Mouse (Mus musculus): ENCODE data around the gene Faim2. TPM values are rescaled to one million over a fixed set of nuclear protein-coding genes. Genes with fewer than 3 reads are reported as not detected.
A peak's percentile ranks its signal among the peaks of the same experiment; 100 is the strongest.

The Faim2 gene
- polyA plus RNA-seq, 1 experiment from 2014 or later = 0.81 TPM

DNA sequence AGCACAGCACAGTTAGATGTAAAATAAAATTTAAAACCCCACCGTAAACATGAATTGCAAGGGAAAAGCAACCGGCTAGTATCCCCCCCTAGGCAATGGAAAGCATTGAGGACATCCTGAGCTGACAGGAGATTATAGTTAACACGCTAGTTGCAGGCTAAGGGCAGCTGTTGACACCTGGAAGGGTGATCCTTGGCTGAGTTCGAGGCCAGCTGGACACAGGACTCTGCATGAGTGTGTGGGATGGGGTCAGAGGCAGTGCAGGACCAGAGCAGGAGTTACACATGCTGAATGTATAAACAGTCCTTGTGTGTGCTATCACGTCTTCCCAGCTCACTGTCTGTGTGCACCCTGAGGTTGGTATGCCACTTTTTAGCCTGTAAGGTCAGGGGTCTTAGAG lies 24.7 kb downstream of the Faim2 start:
- Histone ChIP-seq H3K4me2 (replicated peaks; ENCODE audit: low read depth) (no peak overlapping the region), H3K4me3 (ENCODE audit: low read depth, low read length) (no peak overlapping the region), H3K9ac (ENCODE audit: low read length) (no peak overlapping the region), H3K36me3 (ENCODE audit: control insufficient read depth, insufficient read depth, low read length) (no peaks in the 10 kb centered on the region), H3K27ac (replicated peaks) (no peak overlapping the region), H3K9me3 (ENCODE audit: control insufficient read depth, low read length) (no peaks in the 10 kb centered on the region), H3K4me1 (replicated peaks; ENCODE audit: control insufficient read depth, insufficient read depth) (peaks cover 2% of the 10 kb centered on the region; the same call in 1 of the 2 replicates), H3K27me3 (ENCODE audit: control insufficient read depth, insufficient read depth, low read length) (no peaks in the 10 kb centered on the region)
- no peak for DNase-seq (ENCODE audit: low spot score)
- 59% methylated on average over 5 of the region's 5 CpGs for WGBS
- no peak for ATAC-seq (ENCODE audit: low FRiP score, low TSS enrichment)
- no peak for TF ChIP-seq CTCF (IDR thresholded peaks at IDR 0.05; ENCODE audit: low read depth)
- no peak for TF ChIP-seq EP300 (optimal IDR thresholded peaks at IDR 0.05)

DNA sequence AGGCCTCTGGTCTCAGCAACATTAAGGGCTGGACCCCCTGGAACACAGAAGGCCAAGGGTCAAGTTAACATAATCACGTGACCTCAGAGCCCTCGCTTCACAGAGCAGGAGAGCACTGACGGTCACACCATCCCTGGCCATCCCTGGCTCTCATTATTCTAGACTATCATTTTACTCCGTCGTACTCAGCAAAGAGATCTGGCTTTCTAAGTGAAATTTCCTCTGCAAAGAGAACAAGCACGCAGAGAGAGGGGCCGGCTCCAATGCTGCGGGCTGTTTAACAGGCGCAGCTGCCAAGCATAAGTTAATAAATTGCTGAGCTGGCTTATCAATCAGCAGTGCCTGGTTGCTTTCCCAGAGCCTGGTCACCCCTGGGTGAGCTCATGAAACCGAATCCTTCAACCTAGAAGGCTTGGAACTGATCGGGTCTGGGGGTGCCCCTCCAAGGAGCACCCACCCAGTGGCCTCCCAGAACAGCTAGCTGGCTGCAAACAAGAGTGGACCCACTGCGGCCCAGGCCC lies 25.6 kb downstream of the Faim2 start:
- Histone ChIP-seq H3K36me3 (ENCODE audit: control insufficient read depth, insufficient read depth, low read length) (no peaks in the 10 kb centered on the region), H3K9me3 (ENCODE audit: control insufficient read depth, low read length) (no peaks in the 10 kb centered on the region), H3K27ac (replicated peaks) (no peak overlapping the region), H3K27me3 (ENCODE audit: control insufficient read depth, insufficient read depth, low read length) (no peaks in the 10 kb centered on the region), H3K4me3 (ENCODE audit: low read depth, low read length) (no peak overlapping the region), H3K9ac (ENCODE audit: low read length) (no peak overlapping the region), H3K4me2 (replicated peaks; ENCODE audit: low read depth) (no peak overlapping the region), H3K4me1 (replicated peaks; ENCODE audit: control insufficient read depth, insufficient read depth) (peaks cover 2% of the 10 kb centered on the region; the same call in 1 of the 2 replicates)
- ATAC-seq (ENCODE audit: low FRiP score, low TSS enrichment) (no peak), DNase-seq (ENCODE audit: low spot score) (no peak)
- TF ChIP-seq CTCF (IDR thresholded peaks at IDR 0.05; ENCODE audit: low read depth) = no peak
- WGBS = 29% methylated on average over 12 of the region's 12 CpGs

DNA sequence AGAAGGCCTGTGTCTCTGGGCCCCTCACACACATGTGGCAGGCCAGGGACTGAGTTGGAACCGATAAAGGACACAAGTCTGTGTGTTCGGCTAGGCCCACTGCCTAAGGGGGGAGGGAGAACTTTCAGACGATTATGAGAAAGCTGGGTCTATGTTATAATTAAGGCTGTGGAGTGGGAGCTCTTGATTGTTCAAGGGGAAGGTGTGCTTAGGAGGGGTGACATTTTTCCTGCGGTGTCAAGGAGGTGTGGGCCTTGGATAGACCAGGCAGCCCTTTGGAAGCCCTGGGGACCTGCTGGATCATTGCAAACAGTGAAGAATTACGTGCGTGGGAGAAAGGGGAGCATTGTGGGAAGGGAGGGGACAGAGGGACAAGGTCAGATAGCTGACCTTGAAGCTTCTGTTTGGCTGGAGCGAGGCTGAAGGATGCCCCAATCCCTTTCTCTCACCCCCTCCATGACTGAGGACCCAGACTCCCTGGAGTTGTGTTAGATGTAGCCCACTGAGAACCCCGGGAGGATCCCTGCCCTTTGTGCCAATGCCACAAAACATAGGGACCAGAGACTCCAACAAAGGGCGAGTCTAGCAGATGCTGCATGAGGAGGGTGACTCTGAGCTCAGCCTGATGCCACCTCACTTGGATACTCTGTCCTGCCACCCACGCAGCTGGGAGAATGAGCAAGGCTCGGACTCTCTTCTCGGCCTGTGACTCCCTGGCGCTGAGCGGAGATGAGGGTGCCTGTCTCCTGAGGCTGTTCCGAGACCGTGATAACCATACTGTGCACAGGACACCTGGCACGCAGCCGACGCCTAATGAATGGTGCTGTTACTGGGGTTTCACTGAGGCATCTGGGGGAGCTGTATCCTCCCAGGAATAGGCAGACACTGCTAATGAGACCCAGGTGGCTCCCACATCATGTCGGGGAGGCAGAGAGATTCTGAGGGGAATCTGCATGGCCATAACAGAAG lies 26.4 kb downstream of the Faim2 start:
- Histone ChIP-seq H3K9ac (ENCODE audit: low read length) (no peak overlapping the region; the same call in 1 of the 2 replicates), H3K36me3 (ENCODE audit: control insufficient read depth, insufficient read depth, low read length) (no peaks in the 10 kb centered on the region), H3K27ac (replicated peaks) (no peak overlapping the region), H3K27me3 (ENCODE audit: control insufficient read depth, insufficient read depth, low read length) (no peaks in the 10 kb centered on the region), H3K4me1 (replicated peaks; ENCODE audit: control insufficient read depth, insufficient read depth) (peaks cover 2% of the 10 kb centered on the region; the same call in 1 of the 2 replicates), H3K4me2 (replicated peaks; ENCODE audit: low read depth) (no peak overlapping the region), H3K4me3 (ENCODE audit: low read depth, low read length) (no peak overlapping the region), H3K9me3 (ENCODE audit: control insufficient read depth, low read length) (no peaks in the 10 kb centered on the region)
- WGBS = 79% methylated on average over 20 of the region's 20 CpGs
- no peak for DNase-seq (ENCODE audit: low spot score)
- ATAC-seq (ENCODE audit: low FRiP score, low TSS enrichment) = no peak
- no peak for TF ChIP-seq EP300 (optimal IDR thresholded peaks at IDR 0.05)
- no peak for TF ChIP-seq CTCF (IDR thresholded peaks at IDR 0.05; ENCODE audit: low read depth)

DNA sequence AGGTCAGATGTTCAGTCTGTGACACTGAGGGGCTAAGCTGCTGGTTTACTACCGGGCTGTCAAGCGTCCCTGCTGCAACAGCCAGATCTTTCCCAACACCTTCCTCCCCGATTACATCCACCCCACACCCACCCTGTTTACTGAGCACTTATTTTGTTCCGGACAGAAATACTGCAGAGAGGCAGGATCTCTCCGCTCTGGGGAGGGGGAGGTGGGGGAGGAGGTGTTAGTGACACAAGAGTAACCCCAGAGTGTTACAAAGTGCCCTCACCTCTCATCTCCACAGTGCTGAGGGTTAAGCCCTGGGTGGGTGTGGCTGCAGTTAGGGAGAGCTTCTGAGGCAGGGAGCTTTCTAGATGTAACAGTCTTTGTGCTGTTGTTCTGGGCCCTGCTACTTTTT lies 27.6 kb downstream of the Faim2 start:
- H3K4me3 ChIP-seq (ENCODE audit: low read depth, low read length) = no peak overlapping the region
- ATAC-seq (ENCODE audit: low FRiP score, low TSS enrichment) (no peak), DNase-seq (ENCODE audit: low spot score) (no peak)
- no peaks in the 10 kb centered on the region for H3K36me3 ChIP-seq (ENCODE audit: control insufficient read depth, insufficient read depth, low read length)
- no peak overlapping the region for H3K4me2 ChIP-seq (replicated peaks; ENCODE audit: low read depth)
- H3K27ac ChIP-seq (replicated peaks) = no peak overlapping the region
- no peaks in the 10 kb centered on the region for H3K27me3 ChIP-seq (ENCODE audit: control insufficient read depth, insufficient read depth, low read length)
- no peak for TF ChIP-seq EP300 (optimal IDR thresholded peaks at IDR 0.05)
- TF ChIP-seq CTCF (IDR thresholded peaks at IDR 0.05; ENCODE audit: low read depth) = no peak
- H3K9ac ChIP-seq (ENCODE audit: low read length) = no peak overlapping the region
- H3K4me1 ChIP-seq (replicated peaks; ENCODE audit: control insufficient read depth, insufficient read depth) = peaks cover 2% of the 10 kb centered on the region; the same call in 1 of the 2 replicates
- no peaks in the 10 kb centered on the region for H3K9me3 ChIP-seq (ENCODE audit: control insufficient read depth, low read length)
- WGBS = 55% methylated on average over 5 of the region's 5 CpGs

DNA sequence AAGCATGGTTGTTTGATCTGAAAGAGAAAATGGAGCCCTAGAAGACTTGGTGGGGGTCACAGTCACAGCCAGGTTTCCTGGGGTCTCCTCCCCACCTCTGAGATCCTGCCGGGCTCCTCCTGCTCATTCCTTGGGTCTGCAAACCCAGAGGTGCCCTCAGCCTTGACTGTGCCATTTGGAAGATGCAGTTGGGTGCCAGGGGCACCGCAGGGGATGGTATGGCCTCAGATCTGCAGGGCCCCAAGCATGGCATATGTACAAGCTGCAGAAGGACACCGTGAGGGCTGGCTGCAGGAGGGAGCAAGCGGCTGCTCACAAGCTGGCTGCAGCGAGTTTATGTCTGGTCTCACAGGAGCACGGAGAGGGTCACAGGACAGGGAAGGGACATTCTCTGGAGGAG lies 28.2 kb downstream of the Faim2 start:
- H3K9me3 ChIP-seq (ENCODE audit: control insufficient read depth, low read length) = no peaks in the 10 kb centered on the region
- TF ChIP-seq EP300 (optimal IDR thresholded peaks at IDR 0.05) = no peak
- no peak for TF ChIP-seq CTCF (IDR thresholded peaks at IDR 0.05; ENCODE audit: low read depth)
- H3K4me3 ChIP-seq (ENCODE audit: low read depth, low read length) = no peak overlapping the region
- ATAC-seq (ENCODE audit: low FRiP score, low TSS enrichment) (no peak), DNase-seq (ENCODE audit: low spot score) (no peak)
- no peaks in the 10 kb centered on the region; the same call in 1 of the 2 replicates for H3K4me1 ChIP-seq (replicated peaks; ENCODE audit: control insufficient read depth, insufficient read depth)
- no peak overlapping the region for H3K27ac ChIP-seq (replicated peaks)
- H3K36me3 ChIP-seq (ENCODE audit: control insufficient read depth, insufficient read depth, low read length) = no peaks in the 10 kb centered on the region
- H3K27me3 ChIP-seq (ENCODE audit: control insufficient read depth, insufficient read depth, low read length) = no peaks in the 10 kb centered on the region
- no peak overlapping the region for H3K9ac ChIP-seq (ENCODE audit: low read length)
- 61% methylated on average over 6 of the region's 6 CpGs for WGBS
- no peak overlapping the region for H3K4me2 ChIP-seq (replicated peaks; ENCODE audit: low read depth)

DNA sequence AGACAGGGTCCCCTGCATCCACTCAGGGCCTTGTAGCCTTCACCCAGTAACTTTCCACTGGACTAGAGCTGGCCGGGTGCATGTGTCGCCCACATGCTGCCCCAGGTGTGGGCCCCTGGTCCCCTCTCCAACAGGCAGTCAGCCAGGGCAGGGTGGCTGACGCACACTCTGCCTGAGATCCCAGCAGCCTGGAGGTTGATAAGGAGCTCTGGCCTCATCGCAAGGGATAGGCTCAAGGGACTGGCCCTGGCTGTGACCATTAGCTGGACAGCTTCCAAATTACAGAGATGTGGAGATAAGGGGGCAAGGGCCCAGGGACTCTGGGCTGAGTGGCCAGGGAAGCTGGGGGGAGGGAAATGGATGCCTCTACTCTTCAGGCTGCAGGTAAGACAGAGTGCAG lies 29.2 kb downstream of the Faim2 start:
- ATAC-seq (ENCODE audit: low FRiP score, low TSS enrichment) (peak; percentile 75), DNase-seq (ENCODE audit: low spot score) (peak; percentile 62)
- H3K4me1 ChIP-seq (replicated peaks; ENCODE audit: control insufficient read depth, insufficient read depth) = no peaks in the 10 kb centered on the region; the same call in 1 of the 2 replicates
- 53% methylated on average over 4 of the region's 4 CpGs for WGBS
- H3K4me3 ChIP-seq (ENCODE audit: low read depth, low read length) = no peak overlapping the region
- H3K36me3 ChIP-seq (ENCODE audit: control insufficient read depth, insufficient read depth, low read length) = no peaks in the 10 kb centered on the region
- no peak overlapping the region for H3K27ac ChIP-seq (replicated peaks)
- H3K9ac ChIP-seq (ENCODE audit: low read length) = no peak overlapping the region
- no peaks in the 10 kb centered on the region for H3K9me3 ChIP-seq (ENCODE audit: control insufficient read depth, low read length)
- no peaks in the 10 kb centered on the region for H3K27me3 ChIP-seq (ENCODE audit: control insufficient read depth, insufficient read depth, low read length)
- TF ChIP-seq EP300 (optimal IDR thresholded peaks at IDR 0.05) = no peak
- no peak for TF ChIP-seq CTCF (IDR thresholded peaks at IDR 0.05; ENCODE audit: low read depth)
- H3K4me2 ChIP-seq (replicated peaks; ENCODE audit: low read depth) = no peak overlapping the region
